Mouse (Mus musculus): ENCODE measurements at regions not wholly inside any gene's neighbourhood (a gene's known extent, or its start where the extent isn't known, plus 50 kb on each side); places are given as distances from the start of the nearest gene placed in this dataset.

DNA sequence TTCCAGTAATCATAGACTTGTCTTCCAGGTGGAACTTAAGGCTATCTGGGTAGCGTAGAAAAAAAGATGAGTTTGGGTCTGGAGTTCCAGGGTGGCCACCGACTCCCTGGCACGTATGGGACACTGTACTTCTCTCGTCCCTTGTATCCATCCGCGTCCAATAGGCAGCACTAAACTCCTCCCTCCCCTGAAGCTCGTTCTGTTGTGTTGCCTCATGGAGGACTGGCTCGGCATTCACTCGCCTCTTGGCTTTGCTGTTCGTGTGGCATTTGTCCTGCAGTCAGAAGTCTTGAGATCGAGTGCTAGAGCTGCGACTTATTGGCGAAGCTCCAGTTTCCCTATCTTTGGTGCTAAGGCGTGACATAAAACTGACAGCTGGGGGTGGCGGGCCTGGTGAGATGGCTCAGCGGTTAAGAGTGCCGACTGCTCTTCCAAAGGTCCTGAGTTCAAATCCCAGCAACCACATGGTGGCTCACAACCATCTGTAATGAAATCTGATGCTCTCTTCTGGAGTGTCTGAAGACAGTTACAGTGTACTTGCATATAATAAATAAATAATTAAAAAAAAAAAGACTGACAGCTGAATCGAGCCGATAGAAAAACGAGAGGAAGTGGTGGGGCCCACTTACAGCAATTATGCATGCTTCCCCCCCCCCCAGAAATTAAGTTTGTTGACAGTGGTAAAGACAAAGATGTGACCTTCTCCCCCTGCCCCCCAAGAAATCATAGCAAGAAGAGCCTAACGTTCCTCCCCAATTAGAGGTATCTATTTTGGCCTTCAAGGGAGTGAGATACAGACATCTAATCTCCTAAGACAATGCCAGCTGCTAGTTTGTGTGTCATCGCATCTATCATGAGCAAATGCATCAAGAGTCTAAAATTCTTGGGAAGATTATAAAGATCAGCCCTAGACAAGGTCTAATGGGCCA, 274.1 kb downstream of the Rngtt start:
- H3K36me3 ChIP-seq (ENCODE audit: control insufficient read depth, insufficient read depth, low read length), result no peaks in the 10 kb centered on the region
- intact Hi-C loops (cut with DNase I), result no loop called here
- no peak for DNase-seq
- no peak for TF ChIP-seq EP300 (IDR thresholded peaks at IDR 0.05; ENCODE audit: insufficient read depth, low read depth, low read length)
- no peak for TF ChIP-seq POLR2A (IDR thresholded peaks at IDR 0.05; ENCODE audit: insufficient read depth, low read depth, low read length)
- TF ChIP-seq CTCF (IDR thresholded peaks at IDR 0.05), result no peak
- H3K27ac ChIP-seq, result no peak overlapping the region
- 84% methylated on average over 22 of the region's 22 CpGs for WGBS
- no peak overlapping the region for H3K9ac ChIP-seq (ENCODE audit: low read depth, low read length)
- H3K4me1 ChIP-seq (ENCODE audit: control insufficient read depth, insufficient read depth, low read length), result peaks cover 3% of the 10 kb centered on the region; the same call in 1 of the 2 replicates
- no peaks in the 10 kb centered on the region for H3K27me3 ChIP-seq (ENCODE audit: control insufficient read depth, insufficient read depth, low read length)
- no peaks in the 10 kb centered on the region for H3K79me2 ChIP-seq (replicated peaks; ENCODE audit: control insufficient read depth, insufficient read depth, low read length)
- H3K4me3 ChIP-seq, result no peak overlapping the region

DNA sequence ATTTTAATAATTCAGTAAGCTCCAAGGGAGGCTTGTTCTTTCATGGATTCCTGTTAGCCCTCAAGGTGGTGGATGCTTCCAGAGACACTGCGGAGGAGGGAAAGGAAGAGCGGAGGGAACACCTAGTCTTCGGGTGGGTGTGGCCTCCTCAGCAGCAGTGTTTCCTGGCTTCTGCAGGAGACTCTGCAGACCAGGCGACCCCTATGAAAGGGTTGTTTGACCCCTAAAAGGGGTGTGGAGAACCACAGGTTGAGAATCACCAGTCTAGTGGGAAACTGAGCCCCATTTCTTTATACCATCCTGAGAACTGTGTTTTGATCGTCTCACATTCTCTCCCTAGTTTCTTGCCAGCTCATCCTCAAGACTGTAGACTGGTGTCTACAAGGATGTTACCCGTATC, 275.7 kb downstream of the Rngtt start:
- H3K36me3 ChIP-seq (ENCODE audit: control insufficient read depth, insufficient read depth, low read length), result no peaks in the 10 kb centered on the region
- H3K27ac ChIP-seq, result no peak overlapping the region
- intact Hi-C loops (cut with DNase I), result loop anchor here (5.0 kb wide), 1 partner anchor 189 kb away; no protein-coding TSS in a partner anchor
- no peak overlapping the region for H3K4me3 ChIP-seq
- H3K4me1 ChIP-seq (ENCODE audit: control insufficient read depth, insufficient read depth, low read length), result peaks cover 3% of the 10 kb centered on the region; the same call in 1 of the 2 replicates
- DNase-seq, result no peak
- WGBS, result 74% methylated on average over 6 of the region's 6 CpGs
- H3K79me2 ChIP-seq (replicated peaks; ENCODE audit: control insufficient read depth, insufficient read depth, low read length), result no peaks in the 10 kb centered on the region
- no peak overlapping the region for H3K9ac ChIP-seq (ENCODE audit: low read depth, low read length)
- H3K27me3 ChIP-seq (ENCODE audit: control insufficient read depth, insufficient read depth, low read length), result no peaks in the 10 kb centered on the region
- TF ChIP-seq EP300 (IDR thresholded peaks at IDR 0.05; ENCODE audit: insufficient read depth, low read depth, low read length) (no peak), POLR2A (IDR thresholded peaks at IDR 0.05; ENCODE audit: insufficient read depth, low read depth, low read length) (no peak), CTCF (IDR thresholded peaks at IDR 0.05) (no peak)

DNA sequence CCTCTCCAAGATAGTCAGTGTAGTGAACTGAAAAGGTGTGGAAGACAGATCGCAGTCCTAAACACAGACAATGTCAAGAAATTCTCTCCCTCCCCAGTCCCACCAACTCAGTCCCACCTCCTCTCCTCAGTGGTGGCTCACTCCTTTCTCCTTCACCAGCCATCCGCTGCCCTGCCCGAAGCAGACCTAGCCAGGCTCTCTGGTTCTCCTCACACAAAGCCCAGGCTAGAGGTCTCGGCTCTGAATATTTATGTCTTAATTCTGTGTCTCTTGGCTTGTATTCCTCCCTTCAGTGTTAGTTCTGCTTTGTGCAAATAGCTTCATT, 276.1 kb downstream of the Rngtt start:
- WGBS, result 56% methylated on average over 4 of the region's 4 CpGs
- Histone ChIP-seq H3K27me3 (ENCODE audit: control insufficient read depth, insufficient read depth, low read length) (no peaks in the 10 kb centered on the region), H3K36me3 (ENCODE audit: control insufficient read depth, insufficient read depth, low read length) (no peaks in the 10 kb centered on the region), H3K27ac (no peak overlapping the region), H3K79me2 (replicated peaks; ENCODE audit: control insufficient read depth, insufficient read depth, low read length) (no peaks in the 10 kb centered on the region), H3K9ac (ENCODE audit: low read depth, low read length) (no peak overlapping the region), H3K4me1 (ENCODE audit: control insufficient read depth, insufficient read depth, low read length) (peaks cover 3% of the 10 kb centered on the region; the same call in 1 of the 2 replicates), H3K4me3 (no peak overlapping the region)
- intact Hi-C loops (cut with DNase I), result loop anchor here (5.0 kb wide), 1 partner anchor 189 kb away; no protein-coding TSS in a partner anchor
- TF ChIP-seq EP300 (IDR thresholded peaks at IDR 0.05; ENCODE audit: insufficient read depth, low read depth, low read length), result no peak
- TF ChIP-seq POLR2A (IDR thresholded peaks at IDR 0.05; ENCODE audit: insufficient read depth, low read depth, low read length), result no peak
- no peak for TF ChIP-seq CTCF (IDR thresholded peaks at IDR 0.05)
- DNase-seq, result no peak

DNA sequence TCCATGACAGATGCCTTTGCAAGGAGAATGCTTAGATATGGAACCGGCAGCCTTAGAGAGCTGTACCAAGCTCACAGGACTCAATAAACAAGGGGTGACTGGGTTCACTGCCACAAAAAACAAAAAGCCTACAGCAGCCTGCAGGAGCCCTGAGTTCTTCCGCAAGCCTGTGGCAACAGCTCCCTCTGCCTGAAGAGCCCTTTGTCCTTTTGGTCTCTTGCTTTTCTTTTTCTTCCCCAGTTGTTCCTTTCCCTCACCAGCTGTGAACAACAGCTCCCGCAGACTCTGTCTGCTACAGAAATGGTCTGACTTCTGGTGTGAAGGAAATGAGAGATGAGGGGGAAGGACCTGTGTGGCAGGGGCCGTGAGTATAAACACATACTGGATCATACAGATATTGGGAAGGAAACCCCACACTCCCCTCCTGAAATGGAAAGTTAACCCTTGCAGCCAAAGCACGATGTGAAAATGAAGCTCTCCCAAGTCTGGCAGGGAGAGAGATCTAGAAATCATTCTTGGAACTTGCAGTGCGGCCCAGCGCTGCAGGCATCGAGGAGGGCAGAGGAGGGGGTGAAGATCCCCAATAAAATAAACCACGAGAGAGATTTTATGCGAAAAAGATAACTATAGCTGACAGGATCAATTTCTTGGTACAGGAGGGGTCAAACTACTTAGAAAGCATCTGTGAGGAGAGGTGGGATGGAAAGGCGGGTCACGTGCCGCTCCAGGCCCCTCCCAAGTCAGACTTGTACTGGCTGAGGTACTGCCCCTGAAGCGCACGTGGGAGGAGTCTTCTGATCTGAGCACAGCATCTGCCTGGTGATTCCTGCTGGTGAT, 276.7 kb downstream of the Rngtt start:
- WGBS, result 14% methylated on average over 15 of the region's 15 CpGs
- Histone ChIP-seq H3K4me1 (ENCODE audit: control insufficient read depth, insufficient read depth, low read length) (peaks cover 3% of the 10 kb centered on the region; the same call in 1 of the 2 replicates), H3K27ac (no peak overlapping the region; the same call in 1 of the 2 replicates), H3K9ac (ENCODE audit: low read depth, low read length) (no peak overlapping the region), H3K79me2 (replicated peaks; ENCODE audit: control insufficient read depth, insufficient read depth, low read length) (no peaks in the 10 kb centered on the region), H3K27me3 (ENCODE audit: control insufficient read depth, insufficient read depth, low read length) (no peaks in the 10 kb centered on the region), H3K36me3 (ENCODE audit: control insufficient read depth, insufficient read depth, low read length) (no peaks in the 10 kb centered on the region), H3K4me3 (0 out of 2 replicates have a peak overlapping the region, but pooled peaks have one; percentile 1)
- intact Hi-C loops (cut with DNase I), result loop anchor here (5.0 kb wide), 1 partner anchor 190 kb away; no protein-coding TSS in a partner anchor
- DNase-seq, result peak; percentile 30 to 39
- TF ChIP-seq EP300 (IDR thresholded peaks at IDR 0.05; ENCODE audit: insufficient read depth, low read depth, low read length), result no peak
- TF ChIP-seq CTCF (IDR thresholded peaks at IDR 0.05), result peak; percentile 51

DNA sequence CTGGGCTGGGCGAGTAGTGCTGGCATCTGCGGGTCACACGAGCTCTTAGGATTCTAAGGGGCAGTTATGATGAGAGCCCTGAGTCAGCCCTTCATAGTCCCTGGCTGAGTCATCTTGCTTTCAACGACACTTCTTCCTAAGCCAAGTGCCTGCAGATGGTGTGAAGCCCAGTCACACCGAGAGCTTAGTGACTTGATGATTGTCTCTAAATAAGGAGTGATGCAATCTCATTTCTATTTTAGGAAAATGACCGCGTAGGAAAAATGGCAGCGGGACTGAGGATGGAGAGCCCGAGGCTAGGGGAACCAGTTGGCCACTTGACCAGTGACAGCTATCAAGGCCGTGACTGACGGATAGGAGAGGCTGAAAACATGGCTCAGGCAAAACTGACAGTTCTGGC, 277.6 kb downstream of the Rngtt start:
- peaks cover 3% of the 10 kb centered on the region; the same call in 1 of the 2 replicates for H3K4me1 ChIP-seq (ENCODE audit: control insufficient read depth, insufficient read depth, low read length)
- intact Hi-C loops (cut with DNase I), result loop anchor here (5.0 kb wide), 1 partner anchor 190 kb away; no protein-coding TSS in a partner anchor
- H3K27me3 ChIP-seq (ENCODE audit: control insufficient read depth, insufficient read depth, low read length), result no peaks in the 10 kb centered on the region
- no peak overlapping the region for H3K4me3 ChIP-seq
- H3K27ac ChIP-seq, result no peak overlapping the region
- no peaks in the 10 kb centered on the region for H3K79me2 ChIP-seq (replicated peaks; ENCODE audit: control insufficient read depth, insufficient read depth, low read length)
- no peak for TF ChIP-seq CTCF (IDR thresholded peaks at IDR 0.05)
- no peak for TF ChIP-seq EP300 (IDR thresholded peaks at IDR 0.05; ENCODE audit: insufficient read depth, low read depth, low read length)
- TF ChIP-seq POLR2A (IDR thresholded peaks at IDR 0.05; ENCODE audit: insufficient read depth, low read depth, low read length), result no peak
- 32% methylated on average over 11 of the region's 11 CpGs for WGBS
- no peak overlapping the region for H3K9ac ChIP-seq (ENCODE audit: low read depth, low read length)
- DNase-seq, result peak; percentile 25 to 47
- no peaks in the 10 kb centered on the region for H3K36me3 ChIP-seq (ENCODE audit: control insufficient read depth, insufficient read depth, low read length)
